Mouse (Mus musculus) CH12.LX (cell line): ENCODE results near the gene Adgrg1.

ENCODE experiments used
- CHD1 ChIP-seq: IDR thresholded peaks from 2 replicates; pipeline ENCODE4 v1.6.1; 2012; ENCODE audit warnings: low read depth, low read length, improper control_type of control experiment, inconsistent platforms
- CHD2 ChIP-seq: IDR thresholded peaks from 2 replicates; pipeline ENCODE4 v1.6.1; 2011; ENCODE audit warnings: low read length, improper control_type of control experiment
- CTCF ChIP-seq, 2 experiments: IDR thresholded peaks in 1 of 2; conservative IDR thresholded peaks in 1 of 2; 2 replicates each; pipeline ENCODE4 v1.5.1; 2011 to 2012; ENCODE audit warnings: low read depth in 2 of 2, low read length in 2 of 2, improper control_type of control experiment in 1 of 2, inconsistent platforms in 1 of 2, mild to moderate bottlenecking in 1 of 2, moderate library complexity in 1 of 2
- EP300 ChIP-seq: IDR thresholded peaks from 2 replicates; pipeline ENCODE4 v1.6.1; 2011; ENCODE audit warnings: low read length, improper control_type of control experiment
- ETS1 ChIP-seq: conservative IDR thresholded peaks from 2 replicates; pipeline ENCODE4 v1.6.1; 2012; ENCODE audit warnings: low read depth, mild to moderate bottlenecking, inconsistent platforms, low read length, improper control_type of control experiment, moderate library complexity
- MAZ ChIP-seq: IDR thresholded peaks from 2 replicates; pipeline ENCODE4 v1.6.1; 2012; ENCODE audit warnings: low read depth, mild to moderate bottlenecking, inconsistent platforms, low read length, improper control_type of control experiment, moderate library complexity
- POLR2A ChIP-seq: IDR thresholded peaks from 2 replicates; pipeline ENCODE4 v1.6.1; 2011; ENCODE audit warnings: low read depth, mild to moderate bottlenecking, improper control_type of control experiment, low read length
- POLR2AphosphoS2 ChIP-seq: IDR thresholded peaks from 2 replicates; pipeline ENCODE4 v1.6.1; 2011; ENCODE audit warnings: low read depth, low read length, improper control_type of control experiment
- RCOR1 ChIP-seq: conservative IDR thresholded peaks from 2 replicates; pipeline ENCODE4 v1.6.1; 2012; ENCODE audit warnings: low read depth, mild to moderate bottlenecking, inconsistent platforms, low read length, improper control_type of control experiment
- SIN3A ChIP-seq: IDR thresholded peaks from 2 replicates; pipeline ENCODE4 v1.6.1; 2012; ENCODE audit warnings: low read length, improper control_type of control experiment, inconsistent platforms
- TBP ChIP-seq: conservative IDR thresholded peaks from 2 replicates; pipeline ENCODE4 v1.6.1; 2011; ENCODE audit warnings: low read depth, low read length, improper control_type of control experiment
- USF1 ChIP-seq: IDR thresholded peaks from 2 replicates; pipeline ENCODE4 v1.6.1; 2014; ENCODE audit warnings: low read depth, mild to moderate bottlenecking, inconsistent platforms, low read length, improper control_type of control experiment

DNA sequence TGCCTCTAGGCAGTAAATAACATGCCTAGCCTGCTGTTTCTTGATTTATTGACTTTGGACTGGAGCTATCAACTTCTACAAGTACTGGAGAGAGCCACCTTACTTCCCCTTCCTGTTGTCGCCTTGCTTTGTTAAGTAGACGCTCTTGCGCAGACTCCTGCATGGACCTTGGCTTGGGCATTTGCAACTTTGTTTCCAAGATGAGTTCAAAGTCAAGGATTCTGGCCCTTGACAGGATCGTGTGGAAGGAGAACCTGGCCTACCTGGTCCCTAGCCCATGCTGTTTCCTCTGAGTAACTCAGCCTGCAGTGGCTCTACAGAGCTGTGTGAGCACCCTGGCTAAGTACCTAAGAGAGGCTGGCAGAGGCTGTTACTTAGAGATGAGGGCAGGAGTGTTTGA lies 7.5 kb upstream of the Adgrg1 start:
- TF ChIP-seq CTCF (conservative IDR thresholded peaks at IDR 0.05 in 1 of 2, IDR thresholded peaks at IDR 0.05 in 1 of 2; ENCODE audit: low read depth in 2 of 2, low read length in 2 of 2) = no peak
- no peak for TF ChIP-seq EP300
- TF ChIP-seq POLR2A = no peak
- no peak for TF ChIP-seq CHD1
- TF ChIP-seq USF1 = no peak
- TF ChIP-seq CHD2 = no peak
- no peak for TF ChIP-seq ETS1
- no peak for TF ChIP-seq TBP
- TF ChIP-seq MAZ = no peak
- TF ChIP-seq POLR2AphosphoS2 = no peak
- no peak for TF ChIP-seq SIN3A
- TF ChIP-seq RCOR1 = no peak
